Mouse (Mus musculus) gastrocnemius, postnatal 36 days (tissue): ENCODE results near the gene P4ha3. TPM values are rescaled to one million over a fixed set of nuclear protein-coding genes. Genes with fewer than 3 reads are reported as not detected.

Experiments used
- total RNA-seq, 2 experiments: library from RNA; stranded (reverse); gene quantifications; 2 replicates each; pipeline ENCODE4 v1.2.3; 2021

Gene P4ha3
- total RNA-seq, 2 experiments from 2014 or later: 0.32 to 0.36 TPM

Other genes with a start within 250 kb of the P4ha3 start
- gene Pold3, start 164.0 kb upstream of the P4ha3 start, total RNA-seq: 1 to 10 TPM; 4.8 to 6.4 TPM
- 1 to 10 TPM; 3.6 to 4.2 TPM for gene Lipt2, start 126.2 kb upstream of the P4ha3 start, total RNA-seq
- gene Kcne3, start 109.0 kb upstream of the P4ha3 start, total RNA-seq: 1 to 10 TPM in 1 of 2 experiments, under 1 TPM in 1; 0.61 to 1.5 TPM
- gene Pgm2l1, start 58.1 kb upstream of the P4ha3 start, total RNA-seq: 10 to 100 TPM; 18.3 to 18.7 TPM
- gene C2cd3, start 86.7 kb downstream of the P4ha3 start, total RNA-seq: 1 to 10 TPM; 5.6 to 6.5 TPM
- 10 to 100 TPM; 25.3 to 27.0 TPM for gene Ppme1, start 86.8 kb downstream of the P4ha3 start, total RNA-seq
- gene Ucp3, start 187.5 kb downstream of the P4ha3 start, total RNA-seq: 100 to 1,000 TPM; 173 to 239 TPM
- gene Ucp2, start 207.8 kb downstream of the P4ha3 start, total RNA-seq: 10 to 100 TPM; 29.8 to 36.9 TPM
- not detected for gene Dnajb13, start 229.4 kb downstream of the P4ha3 start, total RNA-seq